Mouse (Mus musculus): ENCODE data around the gene Tada1. TPM values are rescaled to one million over a fixed set of nuclear protein-coding genes. Genes with fewer than 3 reads are reported as not detected.

Gene Tada1
- polyA plus RNA-seq, 3 experiments from 2014 or later = 37.5 to 52.3 (median 43.1) TPM

DNA sequence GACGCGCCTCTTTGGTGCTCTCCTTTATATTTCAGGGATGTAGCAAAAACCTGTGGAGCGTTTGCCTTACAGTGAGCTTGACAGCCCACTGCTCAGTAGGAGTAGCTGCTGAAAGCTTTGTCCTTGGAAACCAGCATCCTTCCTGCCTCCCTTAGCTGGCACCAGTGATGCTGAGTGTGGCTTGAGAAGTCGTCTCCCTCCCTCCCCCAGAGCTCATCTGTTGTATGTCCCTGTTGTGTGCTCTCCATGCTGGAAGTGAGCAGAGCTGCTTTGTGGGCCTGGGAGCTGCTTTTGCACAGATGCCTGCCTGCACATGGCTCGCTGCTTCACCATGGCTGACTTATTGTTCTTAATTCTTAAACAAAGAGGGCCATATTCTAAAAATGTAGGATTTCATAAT is 6.5 kb downstream of the Tada1 start:
- ATAC-seq = no peak

DNA sequence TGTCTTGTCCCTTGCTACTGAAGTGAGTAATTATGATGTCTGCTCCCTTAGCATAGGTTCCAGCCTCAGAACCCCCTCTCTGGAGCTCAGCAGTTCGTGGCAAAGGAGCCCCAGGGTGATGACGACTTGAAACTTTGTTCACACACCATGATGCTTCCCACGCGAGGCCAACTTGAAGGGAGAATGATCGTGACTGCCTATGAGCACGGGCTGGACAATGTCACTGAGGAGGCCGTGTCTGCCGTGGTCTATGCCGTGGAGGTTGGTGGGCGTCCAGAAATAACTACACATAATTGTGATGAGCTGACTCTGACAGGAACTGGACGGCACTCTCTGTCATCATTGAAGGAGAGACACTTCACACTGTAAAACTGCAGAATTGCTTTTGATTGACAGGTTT is 9.6 kb downstream of the Tada1 start:
- no peak for ATAC-seq

DNA sequence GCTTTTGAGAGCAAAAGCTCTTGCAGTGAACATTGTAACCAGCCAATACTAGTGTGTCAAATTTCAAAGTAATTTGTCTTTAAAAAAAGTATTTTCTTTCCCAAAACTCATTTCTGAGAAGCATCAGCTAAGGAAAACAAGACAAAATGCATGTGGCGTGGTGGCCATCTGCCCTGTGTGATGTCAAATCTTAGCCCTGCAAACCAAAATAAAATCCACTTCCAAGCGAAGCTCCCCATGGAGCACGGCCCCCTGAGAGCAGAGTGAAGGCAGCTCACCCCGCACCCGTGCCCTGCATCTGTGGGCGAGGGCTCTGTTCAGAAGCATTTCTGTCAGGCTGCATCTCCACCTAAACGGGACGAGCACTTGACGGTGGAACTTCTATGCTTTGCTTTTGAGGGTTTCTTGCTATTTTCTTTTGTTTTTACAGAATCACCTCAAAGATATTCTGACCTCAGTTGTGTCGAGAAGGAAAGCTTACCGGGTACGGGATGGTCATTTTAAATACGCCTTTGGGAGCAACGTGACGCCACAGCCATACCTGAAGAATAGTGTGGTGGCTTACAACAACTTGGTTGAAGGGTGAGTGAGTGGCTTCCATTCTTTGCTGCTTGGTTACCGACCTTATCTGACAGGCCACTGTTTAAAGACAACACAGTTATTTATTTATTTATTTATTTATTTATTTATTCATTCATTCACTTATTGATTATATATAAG is 10.7 kb downstream of the Tada1 start:
- no peak for ATAC-seq

DNA sequence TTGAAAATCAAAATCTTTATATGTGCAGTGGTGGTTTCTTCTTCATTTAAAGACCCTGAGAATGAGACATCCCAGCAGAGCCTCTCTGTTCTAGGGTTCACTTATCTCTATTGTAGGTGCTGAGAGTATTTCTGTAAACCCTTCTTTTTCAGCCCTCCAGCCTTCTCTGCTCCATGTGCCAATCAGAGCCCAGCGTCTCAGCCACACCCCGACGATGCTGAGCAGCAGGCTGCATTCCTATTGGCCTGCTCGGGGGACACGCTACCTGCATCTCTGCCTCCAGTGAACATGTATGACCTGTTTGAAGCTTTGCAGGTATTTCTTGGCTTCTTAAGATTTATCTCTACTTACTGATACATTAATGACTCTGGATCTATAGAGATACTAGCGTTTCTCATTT is 12.8 kb downstream of the Tada1 start:
- ATAC-seq = no peak

DNA sequence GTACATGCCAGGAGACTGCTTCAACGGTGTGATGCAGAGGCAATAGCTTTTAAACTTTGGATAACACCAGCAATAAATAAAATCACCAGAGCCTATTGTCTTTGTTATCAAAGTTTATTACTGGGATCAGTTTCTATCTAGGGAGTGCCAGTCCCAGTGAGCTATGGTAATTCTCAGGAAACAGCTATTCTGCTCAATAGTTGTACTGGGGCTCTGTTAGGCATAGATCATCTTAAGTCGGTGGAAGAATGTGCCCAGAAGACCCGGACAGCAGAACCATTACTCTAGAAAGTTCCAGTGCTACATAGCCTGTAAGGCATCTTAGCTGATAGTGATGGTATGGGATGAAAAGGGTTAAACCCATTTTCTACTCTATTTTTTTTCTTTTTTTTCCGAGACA is 15.9 kb downstream of the Tada1 start:
- ATAC-seq = no peak

DNA sequence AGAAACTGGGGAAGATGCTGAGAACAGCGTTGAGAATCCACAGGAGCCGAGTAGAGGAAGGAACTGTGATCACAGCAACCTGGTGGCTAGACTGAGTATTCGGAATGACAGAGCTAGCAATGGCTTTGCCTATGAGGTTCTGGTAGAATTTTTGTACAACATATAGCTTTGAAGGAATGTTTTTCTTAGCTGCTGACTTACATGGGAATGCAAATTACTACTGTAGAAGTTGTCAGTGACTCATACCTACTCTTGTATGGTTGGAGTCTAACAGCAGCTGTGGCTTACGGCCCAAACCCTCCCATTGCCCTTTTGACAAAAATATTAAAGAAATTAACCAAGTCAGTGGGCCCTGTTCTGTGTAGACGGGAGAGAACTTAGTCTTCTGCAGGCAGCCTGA is 16.8 kb downstream of the Tada1 start:
- no peak for ATAC-seq

DNA sequence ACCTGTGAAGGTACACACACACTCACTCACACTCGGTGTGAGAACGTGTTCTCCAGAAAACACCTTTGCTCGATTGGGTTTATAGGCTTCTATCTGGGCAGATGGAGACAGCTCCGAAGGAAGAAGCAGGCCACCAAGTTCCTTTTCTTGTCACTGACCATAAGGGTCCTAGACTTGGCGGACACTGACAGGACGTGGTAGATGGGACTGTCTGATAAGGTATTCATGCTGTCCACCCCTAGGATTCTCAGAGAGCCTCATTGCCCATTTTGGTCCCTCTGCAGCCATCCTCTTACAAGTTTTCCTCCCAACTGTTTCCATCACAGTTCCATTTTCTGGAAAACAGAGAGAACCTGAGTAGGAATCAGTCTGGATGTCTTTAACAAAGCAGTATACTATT is 17.5 kb downstream of the Tada1 start:
- no peak for ATAC-seq

DNA sequence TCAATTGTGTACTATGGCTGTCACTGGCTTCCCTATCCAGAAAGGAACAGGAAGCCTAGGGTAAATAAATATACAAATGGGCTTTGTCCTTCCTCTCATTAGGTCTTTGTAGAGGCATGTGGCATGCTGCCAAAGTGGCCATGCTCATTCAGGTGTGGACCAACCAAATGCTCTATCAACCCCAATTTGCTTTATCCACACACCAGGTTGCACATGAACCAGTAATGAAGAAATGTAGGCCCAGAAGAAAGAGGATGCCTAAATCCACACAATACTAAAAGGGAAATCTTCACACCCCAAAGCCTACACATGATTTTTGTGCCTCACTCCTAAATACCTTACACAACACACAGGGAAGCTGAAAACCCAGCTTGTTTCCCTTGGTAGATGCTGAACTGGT is 22.6 kb downstream of the Tada1 start:
- ATAC-seq = no peak

DNA sequence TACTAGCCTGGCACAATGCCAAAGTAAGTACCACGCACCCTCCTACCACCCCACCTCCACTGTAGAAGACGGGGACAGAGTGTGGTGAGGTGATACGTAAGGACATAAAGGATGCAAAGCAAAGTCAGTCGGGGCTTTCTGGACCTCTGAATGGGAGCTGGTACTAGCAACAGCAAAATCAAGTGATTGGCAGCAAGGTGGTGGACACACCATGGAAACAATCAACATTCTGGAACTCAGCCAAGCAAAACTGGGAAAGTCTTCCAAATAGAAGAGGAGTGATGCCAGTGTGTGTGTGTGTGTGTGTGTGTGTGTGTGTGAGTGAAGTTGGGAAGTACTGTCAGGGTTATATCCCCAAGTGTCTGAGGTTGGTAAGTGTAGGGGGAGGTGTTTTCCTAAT is 23.1 kb downstream of the Tada1 start:
- ATAC-seq = no peak

DNA sequence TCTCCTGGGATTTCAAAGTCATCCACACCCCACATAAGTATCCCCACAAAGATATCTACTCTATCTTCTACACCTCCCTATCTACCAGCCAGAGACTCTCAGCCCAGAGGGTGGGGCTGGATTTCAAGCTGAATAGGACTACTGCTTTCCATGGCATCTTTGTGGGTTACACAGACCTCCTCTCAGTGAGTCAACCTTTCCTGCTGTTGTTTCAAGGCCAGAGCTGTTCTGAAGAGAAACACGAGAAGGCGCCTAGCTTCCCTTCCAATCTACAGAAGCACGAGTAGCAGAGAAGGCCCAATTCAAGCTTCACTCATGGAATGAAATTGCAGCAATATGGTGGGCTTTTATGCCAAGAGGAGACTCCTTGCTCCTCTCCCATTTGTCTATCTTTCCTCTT is 24.9 kb downstream of the Tada1 start:
- ATAC-seq = no peak

DNA sequence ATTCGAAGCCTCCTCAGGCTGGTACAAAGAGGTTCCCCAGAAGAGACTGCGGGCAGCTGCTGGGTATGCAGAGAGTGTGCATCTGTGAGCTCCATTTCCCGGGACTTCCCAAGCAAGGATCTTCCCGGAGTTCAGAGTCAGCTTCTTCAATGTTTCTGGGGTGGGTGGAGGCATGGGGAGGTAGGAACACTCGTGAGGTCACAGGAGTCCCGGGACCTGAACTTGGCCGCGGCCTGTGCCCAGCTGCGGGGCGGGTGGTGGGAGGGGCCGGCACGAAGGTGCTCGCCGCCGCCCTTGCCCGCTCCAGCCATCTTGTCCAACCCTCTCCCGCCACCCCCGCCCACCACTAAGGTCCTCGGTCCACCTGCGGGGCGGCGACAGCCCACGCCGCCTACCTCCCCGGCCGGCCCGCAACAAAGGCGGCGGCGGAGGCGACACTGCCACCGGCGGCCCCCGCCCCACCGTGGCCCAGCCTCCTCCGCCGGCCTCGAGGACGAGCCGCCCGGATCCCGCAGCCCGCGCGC is 30.3 kb downstream of the Tada1 start:
- peak; percentile 15 for ATAC-seq

DNA sequence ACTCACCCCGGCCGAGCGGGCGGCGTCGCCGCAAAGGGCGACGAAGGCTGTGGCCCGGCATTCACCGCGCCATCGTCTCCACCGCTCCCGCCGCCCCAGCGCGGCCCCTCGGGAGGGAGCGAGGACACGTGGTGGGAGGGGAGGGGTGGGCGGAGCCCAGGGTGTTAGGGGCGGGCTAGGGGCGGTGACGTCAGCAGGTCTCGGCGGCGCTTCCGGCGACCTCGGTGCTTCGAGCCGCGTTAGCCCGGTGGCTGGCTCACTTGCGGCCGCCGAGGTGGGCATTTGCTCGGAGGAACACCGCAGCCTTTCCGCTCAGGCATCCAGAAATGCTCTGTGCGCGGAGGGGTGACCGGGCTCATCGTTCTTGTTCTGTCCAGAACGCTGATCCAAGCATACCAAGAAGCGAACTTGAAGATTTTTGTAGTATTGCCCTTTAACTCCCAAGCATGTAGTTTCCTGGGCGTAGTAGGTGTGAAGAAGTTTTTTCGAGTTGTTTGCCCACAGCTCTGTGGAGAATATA is 30.9 kb downstream of the Tada1 start, which contains the start of gene Pogk:
TSS of gene Pogk (minus strand) at position 163 of the 520 bp plus-strand sequence.
- peak; percentile 92 for ATAC-seq

DNA sequence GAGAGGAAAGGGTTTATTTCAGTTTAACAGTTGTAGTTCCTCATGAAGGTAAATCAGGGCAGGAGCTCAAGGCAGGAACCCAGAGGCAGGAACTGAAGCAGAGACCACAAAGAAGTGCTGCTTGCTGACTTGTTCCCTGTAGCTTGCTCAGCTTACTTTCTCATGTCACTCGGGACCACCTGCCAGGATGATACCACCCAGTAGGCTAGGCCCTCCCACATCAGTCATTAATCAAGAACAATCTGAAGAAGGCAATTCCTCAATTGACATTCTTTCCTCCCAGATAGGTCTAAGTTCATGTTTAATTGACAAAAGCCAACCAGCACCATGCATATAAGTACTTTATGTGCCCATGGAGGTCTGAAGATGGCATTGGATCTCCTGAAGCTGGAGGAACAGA is 32.6 kb downstream of the Tada1 start:
- no peak for ATAC-seq

DNA sequence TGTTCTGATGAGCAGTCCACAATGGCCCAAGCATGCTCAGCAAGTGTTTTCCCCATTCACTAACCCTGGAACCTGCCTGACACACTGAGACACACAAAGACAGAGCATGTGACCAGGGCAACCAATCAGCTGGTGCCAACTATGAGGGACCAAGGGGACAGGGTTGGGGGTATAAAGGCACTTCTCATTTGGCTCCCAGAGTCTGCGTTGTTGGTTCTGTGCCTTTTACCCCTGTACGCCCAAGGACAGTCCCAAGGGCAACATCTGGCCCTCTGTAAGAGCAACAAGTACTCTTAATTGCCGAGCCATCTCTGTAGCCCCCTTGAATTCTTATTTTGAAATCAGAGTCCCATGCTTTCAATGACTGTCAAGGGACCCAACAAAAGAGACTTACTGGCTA is 33.4 kb downstream of the Tada1 start:
- no peak for ATAC-seq

DNA sequence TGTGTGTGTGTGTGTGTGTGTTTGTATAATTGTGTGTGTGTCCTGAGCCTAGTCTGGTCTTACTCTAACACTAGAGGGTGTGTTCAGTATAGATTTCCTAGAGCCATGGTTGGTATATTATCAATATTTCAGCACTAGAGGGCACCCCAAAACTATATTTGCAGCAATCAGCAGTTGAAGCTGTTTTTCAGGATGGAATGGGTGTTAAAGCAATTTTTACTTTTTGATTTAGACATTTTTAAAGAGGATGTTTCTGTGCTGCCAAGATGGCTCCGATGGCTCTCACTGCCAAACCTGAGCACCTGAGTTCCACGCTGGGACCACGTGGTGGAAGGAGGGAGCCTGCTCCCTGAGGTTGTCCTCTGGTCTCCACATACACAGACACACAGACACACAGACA is 50.2 kb downstream of the Tada1 start:
- ATAC-seq = no peak

DNA sequence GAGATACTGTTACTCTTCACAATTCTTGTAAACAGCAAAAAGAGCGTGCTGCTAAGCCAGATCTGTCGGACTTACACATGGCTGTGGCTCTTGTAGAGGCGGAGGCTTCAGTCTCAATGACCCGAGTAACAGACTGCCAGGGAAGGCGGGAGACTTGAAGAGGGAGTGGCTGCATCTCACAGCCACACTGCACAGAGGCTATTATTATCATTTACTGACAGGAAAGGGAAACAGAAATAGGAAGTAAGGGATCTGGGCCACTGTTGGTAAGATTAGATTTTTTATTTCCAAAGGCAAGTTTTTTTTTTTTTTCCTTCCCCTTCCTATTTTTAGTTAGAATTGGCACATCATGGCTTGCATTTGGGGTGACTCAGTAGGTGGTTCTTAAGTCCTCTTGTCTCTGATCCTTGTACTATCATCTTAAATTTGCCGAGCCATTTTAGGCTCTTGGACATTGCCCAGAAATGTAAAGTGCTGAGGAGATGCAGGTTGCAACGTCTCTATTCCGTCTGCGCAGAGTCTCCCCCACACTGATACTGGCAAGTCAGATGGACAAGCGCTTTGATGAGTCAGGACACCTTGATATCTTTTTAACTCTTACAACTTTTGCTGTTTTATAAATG is 51.0 kb downstream of the Tada1 start:
- ATAC-seq = no peak

DNA sequence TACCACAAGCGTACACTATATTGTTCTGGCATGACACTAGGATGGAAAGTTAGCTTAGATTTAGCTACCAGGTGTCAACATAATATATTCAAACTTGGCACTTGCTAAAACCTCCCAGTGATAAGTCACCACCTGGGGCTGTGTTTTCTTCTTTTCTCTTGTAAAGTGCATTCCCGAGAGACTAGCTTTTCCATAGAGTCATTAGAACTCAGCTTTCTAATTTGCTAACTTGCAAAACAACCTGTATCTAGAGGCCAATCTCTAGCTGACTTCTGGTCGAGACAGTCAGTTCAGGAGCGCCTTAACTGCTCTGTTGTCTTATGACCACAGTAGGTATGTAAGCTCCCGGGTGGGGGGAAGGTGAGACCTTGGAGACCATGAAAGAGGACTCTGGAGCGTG is 60.5 kb downstream of the Tada1 start:
- ATAC-seq = no peak

DNA sequence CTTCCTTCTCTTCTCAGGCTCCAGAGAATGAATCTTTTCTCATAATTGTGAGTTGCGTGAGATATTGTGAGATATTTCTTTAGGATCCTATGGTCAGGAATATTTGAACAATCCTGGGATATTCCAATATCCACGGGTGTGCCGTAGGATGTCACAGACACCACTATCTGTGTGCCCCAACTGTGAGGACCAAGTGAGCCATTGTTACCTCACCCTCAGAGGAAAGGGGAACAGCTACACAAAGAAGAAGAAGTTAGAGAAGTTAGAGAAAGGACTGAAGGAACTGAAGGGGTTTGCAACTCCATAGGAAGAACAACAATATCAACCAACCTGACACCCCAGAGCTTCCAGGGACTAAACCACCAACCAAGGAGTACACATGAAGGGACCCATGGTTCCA is 63.1 kb downstream of the Tada1 start:
- no peak for ATAC-seq

Other genes starting within 250 kb of the Tada1 start
- gene Gpa33, start 248.9 kb upstream of the Tada1 start, polyA plus RNA-seq (2017; shearing (Covaris generic)) = not detected
- not detected for gene Mael, start 140.3 kb upstream of the Tada1 start, polyA plus RNA-seq (2017; shearing (Covaris generic))
- gene Ildr2, start 125.0 kb upstream of the Tada1 start, polyA plus RNA-seq (2017; shearing (Covaris generic)) = not detected
- gene Pogk, start 30.8 kb downstream of the Tada1 start, polyA plus RNA-seq (2017; shearing (Covaris generic)) = 1 to 10 TPM; 3.3 to 6.9 (median 4.2) TPM
- gene Gm4846, start 118.5 kb downstream of the Tada1 start, polyA plus RNA-seq (2017; shearing (Covaris generic)) = not detected